8 mouse cellular contexts compared by ENCODE assay signal in genomic region chr6:87671771-87672517, GRCm38 (mm10). TPM values are rescaled to one million over a fixed set of nuclear protein-coding genes. Genes with fewer than 3 reads are reported as not detected.
A peak's percentile ranks its signal among the peaks of the same experiment; 100 is the strongest.
DNase-seq lines count a peak whose midpoint lies in the region; ATAC-seq and TF ChIP-seq lines count a peak whose summit lies in the region.

Aplf (minus strand) TSS chr6:87672193.

- peak; percentile 91 for ATAC-seq in Patski
- ATAC-seq in hindbrain, embryonic 13.5 days (ENCODE audit: low FRiP score) = peak; percentile 100

- peak; percentile 96 for DNase-seq in Patski (ENCODE audit: low read depth, low spot score)
- peak; percentile 87 to 91 for DNase-seq in cerebellum, postnatal 14 days
- DNase-seq in frontal cortex, postnatal 14 days (ENCODE audit: low spot score in 2 of 2) = peak; percentile 83 to 87
- peak; percentile 64 to 67 for DNase-seq in layer of hippocampus, postnatal 25 days (ENCODE audit: extremely low spot score in 1 of 2, low spot score in 1 of 2)
- DNase-seq in lung, postnatal 25 days (ENCODE audit: low spot score) = peak; percentile 96
- peak; percentile 96 for DNase-seq in retina, embryonic 14.5 days (ENCODE audit: low spot score)
- peak; percentile 83 for DNase-seq in thymus, postnatal 4 days

- under 1% methylated on average over 33 of the region's 33 CpGs for WGBS in hindbrain, embryonic 13.5 days

- H3K4me1 ChIP-seq in hindbrain, embryonic 13.5 days (replicated peaks) = peaks cover 27% of the 10 kb centered on the region

- H3K4me2 ChIP-seq in hindbrain, embryonic 13.5 days = peak within 1 kb of the TSS; percentile 98

- no peaks in the 10 kb centered on the region for H3K36me3 ChIP-seq in hindbrain, embryonic 13.5 days

- H3K27me3 ChIP-seq in Patski = no peaks in the 10 kb centered on the region
- no peaks in the 10 kb centered on the region for H3K27me3 ChIP-seq in hindbrain, embryonic 13.5 days

- H3K9ac ChIP-seq in hindbrain, embryonic 13.5 days = peak within 1 kb of the TSS; percentile 84

- POLR2A ChIA-PET in Patski (lab: Charles Lee) = interaction anchor here (0.6 kb wide), 1 partner anchor 262 kb away, joined by 3 read pairs; no protein-coding TSS in a partner anchor

- no peak for TF ChIP-seq CTCF in Patski (IDR thresholded peaks at IDR 0.05)

- in situ Hi-C loops in Patski (cut with MboI; ENCODE audit: low pct_unique_long_range_greater_than_20kb) = no loop called here

- peak within 1 kb of the TSS; percentile 63 for H3K27ac ChIP-seq in hindbrain, embryonic 13.5 days

- no peaks in the 10 kb centered on the region for H3K9me3 ChIP-seq in hindbrain, embryonic 13.5 days

- peak within 1 kb of the TSS; percentile 79 for H3K4me3 ChIP-seq in hindbrain, embryonic 13.5 days

- CTCF ChIA-PET in Patski (lab: Charles Lee) = interaction anchor here (0.8 to 2.7 kb wide), 6 partner anchors 14 to 273 kb away, joined by 3 to 9 read pairs (median 3); no protein-coding TSS in a partner anchor

RNA-seq across cellular contexts. Expression of gene Aplf, which starts in this region (rescaled TPM):
- polyA plus RNA-seq in Patski (2021) = 12.1 TPM
- polyA plus RNA-seq in hindbrain, embryonic 13.5 days (2015; fragmentation: Nextera tagmentation; extraction: Ambion mirVana) = 9.9 and 10.0 TPM in 2 replicates
- total RNA-seq in layer of hippocampus, postnatal 25 days (2021) = 1 to 10 TPM; 6.8 to 7.1 TPM

Comparison
In these comparisons a context has a peak if more than half of its experiments do, and no peak if none do; other contexts are left out.
1. Peak in every context shown above with its lines: DNase-seq, ATAC-seq, H3K4me3 ChIP-seq and H3K27ac ChIP-seq.